Mouse (Mus musculus) adrenal gland, postnatal 25 days (tissue): ENCODE results near the gene Ldlrap1. TPM values are rescaled to one million over a fixed set of nuclear protein-coding genes. Genes with fewer than 3 reads are reported as not detected.

Experiments used
- DNase-seq: peaks from one replicate; pipeline ENCODE4 v3.0.0; 2021; ENCODE audit warnings: mixed read lengths
- total RNA-seq: library from RNA; stranded (reverse); gene quantifications from 2 replicates; pipeline ENCODE4 v1.2.3, GENCODE M21; 2021

The Ldlrap1 gene
- total RNA-seq, 1 experiment from 2014 or later: 43.3 TPM

DNA sequence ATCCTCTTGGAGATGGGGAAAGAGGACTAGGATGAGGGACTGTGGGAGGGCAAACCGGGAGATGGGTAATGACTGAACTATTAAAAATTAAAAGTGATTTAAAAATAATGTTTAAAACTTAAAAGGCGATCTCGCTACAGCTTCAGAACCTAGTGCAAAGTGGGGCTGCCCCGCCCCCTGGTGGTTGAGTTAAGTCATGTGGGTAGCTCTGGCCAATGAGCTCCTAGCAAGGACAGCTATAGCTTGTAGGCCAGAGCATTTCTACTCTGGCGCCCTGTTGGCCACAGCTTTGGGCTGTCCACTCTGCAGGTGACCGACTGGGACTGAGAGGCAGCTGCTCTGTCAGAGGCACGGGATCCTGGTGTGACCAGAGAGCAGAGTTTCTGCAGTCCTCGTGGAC, 53.9 kb downstream of the Ldlrap1 start:
- peak; percentile 90 for DNase-seq

DNA sequence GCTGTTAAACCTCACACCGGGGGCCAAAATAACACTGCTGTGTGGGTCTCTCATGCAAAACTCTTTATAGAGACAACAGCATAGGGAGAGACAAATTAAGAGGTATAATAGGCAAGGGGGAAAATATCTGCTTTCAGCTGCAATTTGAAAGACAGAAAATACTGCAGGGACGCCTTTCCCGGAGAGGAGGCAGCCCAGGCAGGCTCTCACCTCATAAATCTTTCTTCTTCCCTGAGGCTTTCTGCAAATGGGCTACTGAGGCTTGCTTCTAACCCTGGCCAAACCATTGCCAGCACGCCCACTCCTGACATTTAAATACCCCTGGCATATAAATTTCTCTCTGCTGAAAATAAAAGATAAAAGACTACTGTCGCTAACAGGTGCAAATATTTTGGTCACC, 62.5 kb downstream of the Ldlrap1 start:
- DNase-seq: no peak

GRCm38 (mm10) chr4:134704590-134704989, 63.2 kb downstream of the Ldlrap1 start:
- no peak for DNase-seq

DNA sequence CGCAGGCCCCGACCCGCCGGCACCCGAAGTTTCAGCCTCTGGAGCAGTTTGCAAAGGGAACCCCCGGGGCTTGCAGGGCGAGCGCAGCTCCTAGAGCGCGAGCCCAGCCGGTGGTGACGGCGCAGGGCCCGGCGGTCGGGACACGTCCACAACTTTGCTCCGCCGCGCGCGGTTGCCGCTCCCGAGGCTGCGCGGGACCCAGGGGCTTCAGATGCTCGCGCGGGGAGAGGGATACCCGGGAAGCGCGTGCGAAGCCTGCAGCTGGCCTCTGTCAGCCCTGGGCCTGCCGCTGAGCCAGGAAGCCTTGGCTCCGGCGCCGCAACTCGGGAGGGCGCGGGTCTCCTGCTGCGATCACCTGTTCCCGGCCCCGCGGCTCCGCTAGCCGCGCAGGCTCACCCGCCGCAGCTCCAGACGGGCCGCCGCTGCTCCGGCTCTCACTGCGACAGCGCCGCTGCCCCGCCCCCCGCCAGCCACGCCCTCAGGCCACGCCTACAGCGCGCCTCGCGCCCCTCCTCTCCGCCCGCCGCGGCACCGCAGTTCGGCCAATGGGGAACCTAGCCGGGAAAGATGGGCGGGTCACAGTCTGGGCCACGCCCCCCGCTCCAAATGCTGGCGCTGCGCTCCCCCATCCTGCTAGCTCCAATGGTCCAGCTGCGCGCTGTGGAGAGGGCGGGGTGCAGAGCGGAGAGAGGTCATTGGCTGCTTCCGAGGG, 63.8 kb downstream of the Ldlrap1 start, which contains the start of gene Man1c1:
TSS of gene Man1c1 (minus strand) at position 456 of the 712 bp plus-strand sequence.
- DNase-seq: peak; percentile 99

GRCm38 (mm10) chr4:134702981-134703834, 64.6 kb downstream of the Ldlrap1 start:
- peak; percentile 60 for DNase-seq

GRCm38 (mm10) chr4:134701934-134702333, 65.9 kb downstream of the Ldlrap1 start:
- DNase-seq: peak; percentile 70

DNA sequence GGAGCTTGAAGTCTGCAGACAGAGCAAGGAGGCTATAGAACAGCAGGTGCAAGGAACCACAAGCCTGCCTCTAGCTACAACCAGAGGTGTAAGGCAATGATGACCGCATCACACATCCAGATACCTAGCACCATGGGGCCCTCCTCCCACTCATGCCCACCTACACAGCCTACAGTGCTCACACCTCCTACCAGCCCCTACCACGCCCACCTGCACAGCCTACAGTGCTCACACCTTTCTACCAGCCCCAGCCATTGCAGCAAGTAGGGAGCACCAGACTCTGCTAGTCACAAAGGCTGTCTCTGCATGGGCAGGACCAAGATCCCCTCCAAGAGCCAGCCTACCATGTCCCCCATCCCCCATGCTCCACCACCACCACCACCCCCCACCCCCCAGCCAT, 66.9 kb downstream of the Ldlrap1 start:
- DNase-seq: no peak

DNA sequence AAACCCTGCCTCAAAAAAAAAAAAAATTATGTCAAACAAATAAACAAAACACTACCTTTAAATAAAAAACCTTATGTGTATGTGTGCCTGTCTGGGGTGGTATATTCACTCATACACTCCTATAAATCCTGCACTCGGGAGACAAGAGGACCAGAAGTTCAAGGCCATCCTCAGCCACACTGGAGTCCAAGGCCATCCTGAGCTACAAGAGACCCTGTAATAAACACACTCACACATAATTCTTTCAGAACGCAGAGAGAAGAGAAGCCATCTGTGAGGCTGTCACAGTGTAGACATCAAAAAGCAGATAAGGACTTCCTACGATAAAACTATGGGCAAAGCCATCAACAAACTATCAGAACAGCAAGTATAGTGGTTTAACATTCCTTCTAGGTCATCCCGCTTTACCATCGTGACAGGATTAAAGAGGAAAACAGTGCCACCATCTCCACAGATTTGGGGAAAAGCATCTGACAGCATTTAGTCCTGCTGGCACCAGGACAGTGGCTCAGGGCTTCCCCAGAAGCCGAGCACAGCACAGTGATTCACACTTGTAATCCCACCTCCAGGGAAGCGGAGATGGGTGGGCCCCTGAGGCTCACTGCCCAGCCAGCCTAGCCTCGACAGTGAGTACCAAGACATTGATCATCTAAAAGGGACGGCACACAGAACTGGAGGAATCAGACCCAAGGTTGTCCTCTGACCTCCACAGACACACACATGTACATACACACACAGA, 74.5 kb downstream of the Ldlrap1 start:
- no peak for DNase-seq

GRCm38 (mm10) chr4:134692388-134692787, 75.4 kb downstream of the Ldlrap1 start:
- no peak for DNase-seq

Other genes starting within 250 kb of the Ldlrap1 start
- 118 and 130 TPM in 2 replicates for gene Mtfr1l, start 232.6 kb downstream of the Ldlrap1 start, total RNA-seq
- gene Selenon, start 215.9 kb downstream of the Ldlrap1 start, total RNA-seq: 30.5 and 35.2 TPM in 2 replicates
- 16.7 and 22.0 TPM in 2 replicates for gene Man1c1, start 63.7 kb downstream of the Ldlrap1 start, total RNA-seq
- 39.2 and 40.0 TPM in 2 replicates for gene Maco1, start 85.3 kb upstream of the Ldlrap1 start, total RNA-seq
- gene Rhd, start 96.5 kb upstream of the Ldlrap1 start, total RNA-seq: 0.33 TPM in 1 of 2 replicates, not detected in the other
- 337 and 444 TPM in 2 replicates for gene Tmem50a, start 147.0 kb upstream of the Ldlrap1 start, total RNA-seq
- 603 and 640 TPM in 2 replicates for gene Rsrp1, start 155.6 kb upstream of the Ldlrap1 start, total RNA-seq
- gene Syf2, start 162.9 kb upstream of the Ldlrap1 start, total RNA-seq: 109 TPM in 2 replicates